Mouse (Mus musculus) bone marrow, adult 2 months (tissue): ENCODE data around the gene Mboat2.

Source experiments
- CTCF ChIP-seq: fragments of 200-500 bp; IDR thresholded peaks from 2 replicates; pipeline ENCODE4 v1.5.1; 2011; ENCODE audit warnings: low read length, control low read depth; ENCODE audit not compliant: control insufficient read depth, insufficient read depth
- POLR2A ChIP-seq: fragments of 200-500 bp; IDR thresholded peaks from 2 replicates; pipeline ENCODE4 v1.6.1; 2011; ENCODE audit warnings: low read depth, mild to moderate bottlenecking, control low read depth, low read length, borderline replicate concordance; ENCODE audit not compliant: control insufficient read depth

GRCm38 (mm10) chr12:24952147-24952546 is 121.5 kb downstream of the Mboat2 start:
- no peak for TF ChIP-seq POLR2A
- TF ChIP-seq CTCF, result peak; percentile 74
